8 mouse cellular contexts compared by ENCODE assay signal in the genomic region with DNA sequence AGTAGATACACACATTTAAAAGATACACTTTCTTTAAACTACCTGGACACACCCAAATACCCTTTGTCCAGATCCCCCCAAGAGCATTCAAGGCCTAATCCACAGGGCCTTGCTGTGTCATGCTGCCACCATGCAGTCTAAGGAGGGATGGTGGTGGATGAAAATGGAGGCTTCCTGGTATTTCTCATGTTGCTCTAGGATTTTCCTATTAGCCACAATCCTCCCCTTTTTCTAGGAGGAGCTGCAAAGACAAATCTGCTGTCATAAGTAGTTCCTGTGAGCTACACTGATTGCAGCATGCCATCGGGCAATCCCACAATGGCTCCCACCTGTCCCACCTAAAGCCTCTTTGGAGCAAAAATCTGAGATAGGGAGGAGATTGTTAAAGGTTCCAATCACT. TPM values are rescaled to one million over a fixed set of nuclear protein-coding genes. Genes with fewer than 3 reads are reported as not detected.
A peak's percentile ranks its signal among the peaks of the same experiment; 100 is the strongest.
DNase-seq lines count a peak whose midpoint lies in the region; ATAC-seq lines count a peak whose summit lies in the region.

No protein-coding gene starts in this region.

- H3K4me1 ChIP-seq in heart, embryonic 13.5 days = peaks cover 64% of the 10 kb centered on the region
- peaks cover 50% of the 10 kb centered on the region for H3K4me1 ChIP-seq in hindbrain, embryonic 12.5 days
- peaks cover 44% of the 10 kb centered on the region for H3K4me1 ChIP-seq in midbrain, embryonic 14.5 days (ENCODE audit: control insufficient read depth, insufficient read depth, low read length)

- peaks cover 37% of the 10 kb centered on the region for H3K36me3 ChIP-seq in heart, embryonic 13.5 days
- peaks cover 35% of the 10 kb centered on the region for H3K36me3 ChIP-seq in hindbrain, embryonic 12.5 days
- peaks cover 42% of the 10 kb centered on the region for H3K36me3 ChIP-seq in midbrain, embryonic 14.5 days (ENCODE audit: control insufficient read depth, insufficient read depth, low read length)

- H3K9me3 ChIP-seq in heart, embryonic 13.5 days = no peaks in the 10 kb centered on the region
- no peaks in the 10 kb centered on the region for H3K9me3 ChIP-seq in hindbrain, embryonic 12.5 days (replicated peaks)
- H3K9me3 ChIP-seq in midbrain, embryonic 14.5 days (ENCODE audit: control insufficient read depth, low read length) = no peaks in the 10 kb centered on the region

- peak overlapping the region; percentile 78 for H3K4me2 ChIP-seq in heart, embryonic 13.5 days
- H3K4me2 ChIP-seq in hindbrain, embryonic 12.5 days (replicated peaks) = peak overlapping the region; percentile 69
- H3K4me2 ChIP-seq in midbrain, embryonic 14.5 days (ENCODE audit: low read length) = peak overlapping the region; percentile 92

- WGBS in heart, embryonic 13.5 days = 35% methylated on average over 1 of the region's 1 CpGs
- WGBS in hindbrain, embryonic 12.5 days = 29% methylated on average over 1 of the region's 1 CpGs
- WGBS in midbrain, embryonic 14.5 days = 5% methylated on average over 1 of the region's 1 CpGs

- no peak for DNase-seq in heart, adult 11 months
- DNase-seq in MN1 (ENCODE audit: low spot score) = peak; percentile 31
- DNase-seq in midbrain, embryonic 14.5 days = peak; percentile 56
- no peak for DNase-seq in adrenal gland, postnatal 4 days (ENCODE audit: low spot score in 2 of 2)
- no peak for DNase-seq in left cerebral cortex, postnatal 4 days

- no peaks in the 10 kb centered on the region for H3K27me3 ChIP-seq in heart, embryonic 13.5 days (replicated peaks)
- no peaks in the 10 kb centered on the region for H3K27me3 ChIP-seq in hindbrain, embryonic 12.5 days
- H3K27me3 ChIP-seq in midbrain, embryonic 14.5 days (ENCODE audit: control insufficient read depth, insufficient read depth, low read length) = no peaks in the 10 kb centered on the region

- intact Hi-C loops in left cerebral cortex, postnatal 4 days (cut with DNase I) = loop anchor here (5.0 kb wide), 1 partner anchor 55 kb away; the partner anchor contains the start of genes Mindy1 and Prune1

- peak overlapping the region; percentile 83 for H3K4me3 ChIP-seq in heart, embryonic 13.5 days
- peak overlapping the region; percentile 93 for H3K4me3 ChIP-seq in hindbrain, embryonic 12.5 days
- H3K4me3 ChIP-seq in midbrain, embryonic 14.5 days (replicated peaks; ENCODE audit: low read depth, low read length) = peak overlapping the region; percentile 91

- no peak for ATAC-seq in heart, embryonic 13.5 days (ENCODE audit: extremely low read depth, insufficient number of reproducible peaks, low FRiP score, low TSS enrichment)
- no peak for ATAC-seq in hindbrain, embryonic 12.5 days (ENCODE audit: low FRiP score)
- no peak for ATAC-seq in midbrain, embryonic 14.5 days (ENCODE audit: low FRiP score, low TSS enrichment)
- ATAC-seq in erythroblast, adult 5-6 weeks (replicated peaks; ENCODE audit: low FRiP score, poor library complexity, severe bottlenecking) = no peak

- peak overlapping the region; percentile 97 for H3K27ac ChIP-seq in heart, embryonic 13.5 days (replicated peaks)
- H3K27ac ChIP-seq in hindbrain, embryonic 12.5 days = peak overlapping the region; percentile 96
- H3K27ac ChIP-seq in midbrain, embryonic 14.5 days (replicated peaks; ENCODE audit: low read depth, low read length) = peak overlapping the region; percentile 98

- peak overlapping the region; percentile 93 for H3K9ac ChIP-seq in heart, embryonic 13.5 days
- peak overlapping the region; percentile 97 for H3K9ac ChIP-seq in hindbrain, embryonic 12.5 days
- peak overlapping the region; percentile 92 for H3K9ac ChIP-seq in midbrain, embryonic 14.5 days (replicated peaks; ENCODE audit: low read length)

RNA-seq across cellular contexts. Expression of gene Cdc42se1, which starts 1.3 kb away (rescaled TPM):
- polyA plus RNA-seq in heart, embryonic 13.5 days (2015; fragmentation: Nextera tagmentation; extraction: Ambion mirVana) = 51.6 and 52.3 TPM in 2 replicates
- 91.7 and 95.8 TPM in 2 replicates for polyA plus RNA-seq in hindbrain, embryonic 12.5 days (2016; fragmentation: Nextera tagmentation; extraction: Ambion mirVana)
- 58.3 and 64.5 TPM in 2 replicates for polyA plus RNA-seq in midbrain, embryonic 14.5 days (2014; fragmentation: Nextera tagmentation; extraction: Ambion mirVana)
- 35.9 and 53.4 TPM in 2 replicates for total RNA-seq in erythroblast, adult 5-6 weeks (2015; ENCODE audit: low replicate concordance)
- total RNA-seq in erythroblast, adult 5-6 weeks (2017; ENCODE audit: low replicate concordance) = 12.8 and 21.5 TPM in 2 replicates
- total RNA-seq in adrenal gland, postnatal 4 days (2021) = 10 to 100 TPM; 82.6 to 93.1 TPM
- total RNA-seq in left cerebral cortex, postnatal 4 days (2021) = 10 to 100 TPM; 62.1 to 62.4 TPM

RNA-seq across cellular contexts. Expression of gene Mllt11, which starts 4.8 kb away (rescaled TPM):
- polyA plus RNA-seq in heart, embryonic 13.5 days (2015; fragmentation: Nextera tagmentation; extraction: Ambion mirVana) = 11.0 and 11.5 TPM in 2 replicates
- 116 and 124 TPM in 2 replicates for polyA plus RNA-seq in hindbrain, embryonic 12.5 days (2016; fragmentation: Nextera tagmentation; extraction: Ambion mirVana)
- 545 and 586 TPM in 2 replicates for polyA plus RNA-seq in midbrain, embryonic 14.5 days (2014; fragmentation: Nextera tagmentation; extraction: Ambion mirVana)
- total RNA-seq in erythroblast, adult 5-6 weeks (2015; ENCODE audit: low replicate concordance) = 3.1 TPM in 1 of 2 replicates, not detected in the other
- 0.14 TPM in 1 of 2 replicates, not detected in the other for total RNA-seq in erythroblast, adult 5-6 weeks (2017; ENCODE audit: low replicate concordance)
- 10 to 100 TPM; 18.5 to 26.7 TPM for total RNA-seq in adrenal gland, postnatal 4 days (2021)
- 100 to 1,000 TPM; 668 to 674 TPM for total RNA-seq in left cerebral cortex, postnatal 4 days (2021)

RNA-seq across cellular contexts. Expression of gene Gabpb2, which starts 9.5 kb away (rescaled TPM):
- polyA plus RNA-seq in heart, embryonic 13.5 days (2015; fragmentation: Nextera tagmentation; extraction: Ambion mirVana) = 5.1 and 5.4 TPM in 2 replicates
- polyA plus RNA-seq in hindbrain, embryonic 12.5 days (2016; fragmentation: Nextera tagmentation; extraction: Ambion mirVana) = 10.1 and 10.8 TPM in 2 replicates
- 3.7 and 4.2 TPM in 2 replicates for polyA plus RNA-seq in midbrain, embryonic 14.5 days (2014; fragmentation: Nextera tagmentation; extraction: Ambion mirVana)
- total RNA-seq in erythroblast, adult 5-6 weeks (2015; ENCODE audit: low replicate concordance) = 12.5 and 16.1 TPM in 2 replicates
- total RNA-seq in erythroblast, adult 5-6 weeks (2017; ENCODE audit: low replicate concordance) = 38.1 and 40.8 TPM in 2 replicates
- 10 to 100 TPM; 33.0 to 35.0 TPM for total RNA-seq in adrenal gland, postnatal 4 days (2021)
- total RNA-seq in left cerebral cortex, postnatal 4 days (2021) = 1 to 10 TPM; 9.0 TPM

RNA-seq across cellular contexts. Expression of gene Gm128, which starts 14.2 kb away (rescaled TPM):
- polyA plus RNA-seq in heart, embryonic 13.5 days (2015; fragmentation: Nextera tagmentation; extraction: Ambion mirVana) = 0.24 and 0.37 TPM in 2 replicates
- polyA plus RNA-seq in hindbrain, embryonic 12.5 days (2016; fragmentation: Nextera tagmentation; extraction: Ambion mirVana) = 0.25 and 0.42 TPM in 2 replicates
- 0.11 and 0.15 TPM in 2 replicates for polyA plus RNA-seq in midbrain, embryonic 14.5 days (2014; fragmentation: Nextera tagmentation; extraction: Ambion mirVana)
- not detected in 2 replicates for total RNA-seq in erythroblast, adult 5-6 weeks (2015; ENCODE audit: low replicate concordance)
- not detected in 2 replicates for total RNA-seq in erythroblast, adult 5-6 weeks (2017; ENCODE audit: low replicate concordance)
- under 1 TPM; 0.17 to 0.25 TPM for total RNA-seq in adrenal gland, postnatal 4 days (2021)
- total RNA-seq in left cerebral cortex, postnatal 4 days (2021) = not detected

RNA-seq across cellular contexts. Expression of gene Bnipl, which starts 23.8 kb away (rescaled TPM):
- polyA plus RNA-seq in heart, embryonic 13.5 days (2015; fragmentation: Nextera tagmentation; extraction: Ambion mirVana) = 0.23 and 0.24 TPM in 2 replicates
- polyA plus RNA-seq in hindbrain, embryonic 12.5 days (2016; fragmentation: Nextera tagmentation; extraction: Ambion mirVana) = 1.0 and 1.1 TPM in 2 replicates
- not detected in 2 replicates for polyA plus RNA-seq in midbrain, embryonic 14.5 days (2014; fragmentation: Nextera tagmentation; extraction: Ambion mirVana)
- total RNA-seq in erythroblast, adult 5-6 weeks (2015; ENCODE audit: low replicate concordance) = not detected in 2 replicates
- total RNA-seq in erythroblast, adult 5-6 weeks (2017; ENCODE audit: low replicate concordance) = 0.68 TPM in 1 of 2 replicates, not detected in the other
- under 1 TPM in 1 of 2 experiments, not detected in 1; 0.90 TPM for total RNA-seq in adrenal gland, postnatal 4 days (2021)
- total RNA-seq in left cerebral cortex, postnatal 4 days (2021) = under 1 TPM; 0.36 to 0.74 TPM

Comparison
In these comparisons a context has a peak if more than half of its experiments do, and no peak if none do; other contexts are left out.
1. DNase-seq: peak in MN1 (single experiment) and midbrain, embryonic 14.5 days (single experiment); none in heart, adult 11 months (single experiment), adrenal gland, postnatal 4 days (0 of 2) and left cerebral cortex, postnatal 4 days (single experiment).
2. RNA of gene Mllt11, which starts 4.8 kb away (total RNA-seq): 668 to 674 TPM in left cerebral cortex, postnatal 4 days; 18.5 to 26.7 TPM in adrenal gland, postnatal 4 days and 0.14 to 3.1 TPM in erythroblast, adult 5-6 weeks; every median in the first group is over 10 times any median in the second.
3. Peak in every context shown above with its lines, with median percentiles within 50 percentile points of each other: H3K27ac ChIP-seq, H3K4me2 ChIP-seq, H3K4me3 ChIP-seq and H3K9ac ChIP-seq.